Mouse (Mus musculus): ENCODE measurements at regions not wholly inside any gene's neighbourhood (a gene's known extent, or its start where the extent isn't known, plus 50 kb on each side); places are given as distances from the start of the nearest gene placed in this dataset.

DNA sequence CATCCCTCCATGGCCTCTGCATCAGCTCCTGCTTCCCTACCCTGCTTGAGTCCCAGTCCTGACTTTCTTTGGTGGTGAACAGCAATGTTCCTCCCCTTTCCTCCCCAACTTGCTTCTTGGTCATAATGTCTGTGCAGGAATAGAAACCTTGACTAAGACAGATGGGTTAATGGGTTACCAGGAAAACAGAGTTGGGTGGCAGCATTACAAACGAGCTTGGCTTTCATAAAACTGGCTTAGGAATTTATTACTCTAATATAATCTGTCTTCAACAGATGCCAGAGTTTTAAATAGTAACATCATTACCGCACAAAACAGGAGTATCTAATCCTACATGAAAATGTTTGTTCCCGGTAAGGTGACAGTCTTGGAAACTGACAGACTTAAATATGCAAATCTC, 77.7 kb upstream of the Nphp3 start:
- DNase-seq, result no peak

DNA sequence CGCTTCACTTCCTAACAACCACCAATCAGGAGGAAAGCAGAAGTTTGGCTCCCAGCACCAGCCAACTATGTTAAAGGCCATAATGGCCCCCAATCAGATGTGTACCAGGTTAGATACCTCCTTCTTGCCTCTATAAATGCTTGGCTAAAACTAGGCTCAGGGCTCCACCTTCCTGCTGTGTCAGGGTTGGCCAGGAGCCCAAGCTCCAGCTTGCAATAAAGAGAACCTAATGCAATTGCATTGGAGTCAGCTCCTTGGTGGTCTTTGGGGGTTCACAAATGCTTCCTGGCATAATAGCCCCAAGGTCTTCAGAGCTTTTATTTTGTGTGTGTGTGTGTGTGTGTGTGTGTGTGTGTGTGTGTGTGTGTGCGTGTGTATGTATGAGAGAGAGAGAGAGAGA, 76.9 kb upstream of the Nphp3 start:
- peak; percentile 31 for DNase-seq

DNA sequence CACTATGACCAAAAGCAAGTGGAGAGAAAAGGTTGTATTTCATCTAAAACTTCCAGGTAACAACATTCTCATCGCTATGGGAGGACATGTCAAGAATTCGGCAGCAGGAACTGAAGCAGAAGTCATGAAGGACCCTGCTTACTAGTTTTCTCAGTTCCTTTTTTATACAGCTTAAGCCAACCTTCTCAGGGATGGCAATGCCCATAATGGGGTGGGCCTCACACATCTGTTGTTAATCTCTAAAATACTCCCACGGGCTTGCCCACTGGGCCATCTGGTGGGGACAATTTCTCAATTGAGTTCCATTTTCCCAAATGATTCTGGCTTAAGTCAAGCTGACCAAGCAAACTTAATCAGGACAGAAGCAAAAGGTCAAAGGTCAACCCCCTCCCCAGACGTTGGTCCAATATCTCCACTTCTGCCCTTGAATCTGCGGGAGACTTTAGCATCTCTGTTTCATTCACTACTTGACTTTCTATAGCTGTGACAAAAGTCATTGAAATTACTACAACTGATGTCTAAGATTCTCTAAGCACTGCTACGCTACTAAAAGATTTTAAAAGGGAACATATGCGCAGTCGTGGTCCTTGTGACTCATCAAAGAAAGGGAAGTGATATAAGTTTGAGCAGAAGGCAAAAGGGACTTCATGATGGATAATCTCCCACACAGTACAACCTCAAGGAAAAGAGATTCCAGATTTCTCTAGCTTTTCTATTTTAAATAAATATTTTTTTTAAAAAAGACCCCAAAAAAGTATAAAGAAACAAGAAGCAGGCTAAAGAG, 73.4 kb upstream of the Nphp3 start:
- no peak for DNase-seq

DNA sequence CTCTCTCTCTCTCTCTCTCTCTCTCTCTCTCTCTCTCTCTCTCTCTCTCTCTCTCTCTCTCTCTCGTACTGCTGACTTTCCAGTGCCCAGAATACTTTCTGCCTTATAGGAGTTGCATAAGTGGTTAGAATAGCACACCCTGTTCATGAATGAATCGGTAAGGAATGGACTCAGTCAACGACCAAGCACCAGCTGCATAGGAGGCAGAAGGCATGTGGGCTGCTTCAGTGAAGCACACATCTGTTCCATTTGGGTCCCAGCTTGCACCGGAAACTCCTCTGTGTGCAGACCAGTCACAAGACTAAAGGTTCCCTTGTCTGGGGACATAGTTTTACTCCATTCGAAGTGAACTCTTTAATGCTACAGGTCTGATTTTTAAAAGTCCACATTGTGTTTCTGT, 64.3 kb upstream of the Nphp3 start:
- no peak for DNase-seq

DNA sequence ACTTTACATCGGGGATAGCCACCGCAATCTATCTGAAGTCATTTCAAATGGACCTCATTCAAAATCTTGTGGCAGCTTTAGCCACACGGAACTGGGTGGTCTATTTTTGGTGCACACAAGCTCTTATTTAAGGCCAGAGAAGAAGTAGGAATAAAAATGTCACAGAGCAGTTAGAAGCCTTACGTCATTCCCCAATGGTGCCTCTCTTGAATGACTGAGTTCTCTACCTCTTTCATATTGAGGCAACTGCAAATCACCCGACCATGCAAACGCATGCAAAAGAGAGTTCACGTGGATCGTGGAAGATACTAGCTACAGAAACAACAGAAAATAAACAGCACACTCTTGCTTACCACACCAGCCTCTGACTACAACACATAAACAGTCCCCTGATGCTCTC, 62.3 kb upstream of the Nphp3 start:
- DNase-seq, result no peak

DNA sequence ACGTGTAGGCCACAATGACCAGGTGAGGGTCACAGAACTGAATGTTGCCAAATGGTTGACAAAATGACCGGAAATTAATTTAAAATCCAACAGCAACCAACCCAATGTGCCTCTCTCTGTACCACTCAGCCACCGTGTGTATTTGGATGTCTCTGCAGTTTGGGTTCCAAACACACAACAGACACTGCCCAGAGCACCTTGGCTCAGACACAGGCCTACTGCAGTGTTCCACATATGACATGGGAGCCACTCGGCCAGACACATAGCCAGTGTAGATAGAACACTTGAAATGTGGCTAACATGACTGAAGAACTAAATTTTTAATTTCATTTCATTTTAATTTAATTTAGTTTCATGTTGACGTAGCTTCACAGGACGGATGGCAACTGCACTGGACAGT, 61.8 kb upstream of the Nphp3 start:
- no peak for DNase-seq

DNA sequence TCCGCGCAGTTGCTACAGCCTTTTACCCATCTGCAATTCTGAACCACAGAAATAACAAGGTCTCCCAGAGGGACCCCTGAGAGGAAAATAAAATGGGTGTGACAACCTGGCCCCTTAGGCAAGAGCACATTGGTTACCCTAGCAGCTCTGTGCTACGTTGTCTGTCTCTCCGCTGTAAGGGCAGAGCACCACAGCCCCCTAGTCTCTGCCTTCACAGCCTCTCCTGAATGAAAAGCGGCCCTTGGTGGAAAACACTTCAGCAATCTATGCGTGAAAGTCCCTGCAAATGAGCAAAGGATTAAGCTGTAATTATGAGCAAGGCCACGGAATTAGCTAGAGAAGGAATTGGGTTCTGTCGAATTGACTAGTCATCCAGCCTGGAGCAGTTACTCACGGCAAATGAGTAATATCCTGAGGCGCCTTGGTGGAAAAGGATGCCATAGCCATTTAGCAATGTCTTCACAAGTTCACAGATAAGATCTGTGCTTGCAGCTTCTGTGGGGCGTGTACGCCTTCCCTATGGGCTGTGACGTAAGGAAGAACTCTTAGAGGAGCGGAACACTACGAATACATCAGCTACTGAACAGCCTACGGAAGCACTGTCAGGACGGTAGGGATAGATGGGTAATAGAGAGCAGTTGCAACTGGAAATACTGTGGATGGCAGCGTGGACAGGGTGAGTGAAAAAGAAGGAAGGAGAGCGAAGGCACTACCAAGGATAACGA, 61.0 kb upstream of the Nphp3 start:
- DNase-seq, result no peak

DNA sequence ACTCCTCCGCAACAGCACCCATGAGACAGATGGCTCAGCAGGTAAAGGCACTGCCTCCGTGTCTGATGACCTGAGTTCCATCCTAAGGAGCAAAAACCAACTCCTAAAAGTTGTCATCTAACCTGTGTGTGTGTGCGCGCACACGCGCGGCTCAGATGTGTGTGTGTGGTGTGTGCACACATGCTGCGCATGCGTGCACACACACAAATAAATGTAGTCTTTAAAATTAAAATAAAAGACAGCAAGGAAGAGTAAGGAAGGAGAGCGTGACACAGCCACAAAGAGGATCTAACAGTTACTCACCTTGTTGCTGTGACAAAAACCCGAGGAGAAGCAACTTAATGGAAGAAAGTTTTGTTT, 60.5 kb upstream of the Nphp3 start:
- DNase-seq, result no peak

DNA sequence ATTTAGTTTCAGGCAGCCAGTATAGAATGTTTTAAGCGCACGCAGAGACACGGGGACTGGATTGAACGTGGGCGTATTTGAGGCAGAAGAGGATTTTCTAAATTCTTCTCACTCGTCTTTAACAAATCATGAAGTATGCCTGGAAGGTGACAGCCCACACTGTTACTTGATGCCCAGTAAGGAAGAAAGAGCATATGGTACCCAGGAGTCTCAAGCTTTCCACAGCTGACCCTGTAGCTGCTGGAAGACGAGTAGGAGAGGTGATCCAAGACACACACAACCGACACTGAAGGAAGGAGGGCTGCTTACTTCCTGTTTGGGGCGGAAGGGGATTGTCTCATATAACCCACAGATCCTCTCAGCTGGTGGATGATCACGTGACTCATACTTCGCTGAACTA, 56.9 kb upstream of the Nphp3 start:
- no peak for DNase-seq

DNA sequence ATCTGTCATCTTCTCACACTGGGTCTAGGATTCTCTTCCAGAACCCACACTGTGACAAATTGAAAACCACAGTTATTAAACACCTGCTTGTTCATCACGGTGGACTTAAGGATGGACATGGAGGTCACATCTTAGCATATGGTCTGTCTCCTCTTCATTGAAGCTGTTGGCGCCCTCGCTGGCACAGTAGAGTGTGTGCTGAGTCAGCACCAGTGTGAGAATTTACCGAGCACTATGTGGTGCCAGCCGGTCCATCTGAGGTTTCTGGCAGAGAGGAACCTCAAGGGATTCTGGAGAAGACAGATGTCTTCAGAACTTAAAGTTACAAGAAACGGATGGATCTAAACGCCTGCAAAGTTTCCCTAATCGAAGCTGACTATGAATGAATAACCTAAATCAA, 50.5 kb upstream of the Nphp3 start:
- DNase-seq, result no peak
